8 mouse cellular contexts compared by ENCODE assay signal in genomic region chr10:69706851-69707788, GRCm38 (mm10).
DNase-seq lines count a peak whose midpoint lies in the region; ATAC-seq lines count a peak whose summit lies in the region.

No protein-coding gene starts in this region.

- no peaks in the 10 kb centered on the region for H3K27me3 ChIP-seq in heart, embryonic 14.5 days (ENCODE audit: control insufficient read depth, insufficient read depth, low read length)
- no peaks in the 10 kb centered on the region for H3K27me3 ChIP-seq in midbrain, embryonic 16.5 days (ENCODE audit: control insufficient read depth, insufficient read depth, low read depth, low read length)

- H3K4me3 ChIP-seq in heart, embryonic 14.5 days (ENCODE audit: control insufficient read depth in 1 of 2, insufficient read depth in 1 of 2, low read depth in 1 of 2, low read length in 2 of 2), result no peak overlapping the region
- H3K4me3 ChIP-seq in midbrain, embryonic 16.5 days (ENCODE audit: low read depth, low read length), result peak overlapping the region; percentile 48

- no peaks in the 10 kb centered on the region for H3K36me3 ChIP-seq in heart, embryonic 14.5 days (ENCODE audit: control insufficient read depth, insufficient read depth, low read length)
- H3K36me3 ChIP-seq in midbrain, embryonic 16.5 days (ENCODE audit: control insufficient read depth, insufficient read depth, low read length), result no peaks in the 10 kb centered on the region

- peak overlapping the region; percentile 47 for H3K4me2 ChIP-seq in heart, embryonic 14.5 days (ENCODE audit: low read length)
- H3K4me2 ChIP-seq in midbrain, embryonic 16.5 days (ENCODE audit: low read length), result peak overlapping the region; percentile 56

- DNase-seq in heart, adult 9 months (ENCODE audit: low spot score in 2 of 2), result peak; percentile 6 to 7
- no peak for DNase-seq in heart, postnatal 4 days
- peak; percentile 61 to 69 for DNase-seq in cerebellum, postnatal 25 days
- no peak for DNase-seq in frontal cortex, adult 2 months (ENCODE audit: extremely low spot score in 1 of 2, low spot score in 1 of 2)
- no peak for DNase-seq in gastrocnemius, adult 8-10 months (ENCODE audit: low spot score in 2 of 2)
- no peak for DNase-seq in layer of hippocampus, adult 8-10 months (ENCODE audit: low spot score in 2 of 2)

- no peak for ATAC-seq in heart, embryonic 14.5 days (ENCODE audit: insufficient number of reproducible peaks, insufficient read depth, low FRiP score, low read depth)
- 0 out of 2 replicates have a peak, but pooled peaks have one; percentile 25 for ATAC-seq in midbrain, embryonic 16.5 days

- peak overlapping the region; percentile 38; the same call in 1 of the 2 replicates for H3K9ac ChIP-seq in heart, embryonic 14.5 days (ENCODE audit: low read length)
- H3K9ac ChIP-seq in midbrain, embryonic 16.5 days (ENCODE audit: low read depth, low read length), result peak overlapping the region; percentile 72

- H3K27ac ChIP-seq in heart, embryonic 14.5 days (replicated peaks in 1 of 2; ENCODE audit: control insufficient read depth in 1 of 2, insufficient read depth in 1 of 2, low read depth in 2 of 2, low read length in 2 of 2), result no peak overlapping the region
- peak overlapping the region; percentile 86 for H3K27ac ChIP-seq in midbrain, embryonic 16.5 days (ENCODE audit: low read length)

- H3K4me1 ChIP-seq in heart, embryonic 14.5 days (ENCODE audit: control insufficient read depth in 2 of 2, insufficient read depth in 2 of 2, low read length in 2 of 2), result peaks cover 21 to 26% of the 10 kb centered on the region in 2 experiments
- peaks cover 56% of the 10 kb centered on the region for H3K4me1 ChIP-seq in midbrain, embryonic 16.5 days (ENCODE audit: control insufficient read depth, insufficient read depth, low read length)

- H3K9me3 ChIP-seq in heart, embryonic 14.5 days (ENCODE audit: control insufficient read depth, low read length), result no peaks in the 10 kb centered on the region
- no peaks in the 10 kb centered on the region for H3K9me3 ChIP-seq in midbrain, embryonic 16.5 days (replicated peaks; ENCODE audit: control insufficient read depth, low read length, poor library complexity, severe bottlenecking)

- WGBS in heart, embryonic 14.5 days, result 44% methylated on average over 14 of the region's 14 CpGs
- 10% methylated on average over 14 of the region's 14 CpGs for WGBS in midbrain, embryonic 16.5 days

Comparison
In these comparisons a context has a peak if more than half of its experiments do, and no peak if none do; other contexts are left out.
1. DNase-seq: peak in heart, adult 9 months (2 of 2) and cerebellum, postnatal 25 days (2 of 2); none in heart, postnatal 4 days (single experiment), frontal cortex, adult 2 months (0 of 2), gastrocnemius, adult 8-10 months (0 of 2) and layer of hippocampus, adult 8-10 months (0 of 2).